Mouse (Mus musculus) cerebellum, postnatal 10 days (tissue): Measurements from ENCODE around the gene Cebpg.

Source experiments
- DNase-seq, 2 experiments: peaks; one replicate each; pipeline ENCODE4 v3.0.0; 2021; ENCODE audit warnings: mixed read lengths in 2 of 2

Cebpg gene

GRCm38 (mm10) chr7:35023251-35023650, 33.1 kb downstream of the Cebpg start:
- DNase-seq: no peak

- DNase-seq: no peak
Observed at GRCm38 (mm10) chr7:35021365-35021764, 35.0 kb downstream of the Cebpg start.

- DNase-seq: no peak
Observed at GRCm38 (mm10) chr7:35015252-35015651, 41.1 kb downstream of the Cebpg start.

GRCm38 (mm10) chr7:35013228-35013627, 43.1 kb downstream of the Cebpg start:
- no peak for DNase-seq

GRCm38 (mm10) chr7:35006661-35007060, 49.7 kb downstream of the Cebpg start:
- peak; percentile 75 to 81 for DNase-seq

- peak in 1 of 2 experiments; percentile 38 for DNase-seq
Observed at GRCm38 (mm10) chr7:35003171-35003737, 53.1 kb downstream of the Cebpg start.

- DNase-seq: peak; percentile 76 to 81
Observed at GRCm38 (mm10) chr7:35000839-35001238, 55.5 kb downstream of the Cebpg start.
